Mouse (Mus musculus): Measurements from ENCODE around the gene Eif4a2.

- TF ChIP-seq CTCF (IDR thresholded peaks at IDR 0.05; ENCODE audit: control insufficient read depth, insufficient read depth, insufficient read length) (no peak), USF1 (IDR thresholded peaks at IDR 0.05; ENCODE audit: low read depth) (no peak), MAX (IDR thresholded peaks at IDR 0.05) (no peak), FOSL1 (IDR thresholded peaks at IDR 0.05; ENCODE audit: insufficient read depth, low read length, poor library complexity, severe bottlenecking) (no peak), MYOG (IDR thresholded peaks at IDR 0.05; ENCODE audit: control insufficient read depth, extremely low read depth, insufficient read length) (no peak), CEBPB (IDR thresholded peaks at IDR 0.05; ENCODE audit: low read depth) (no peak), MYOD1 (IDR thresholded peaks at IDR 0.05; ENCODE audit: control insufficient read depth, insufficient read length, low read depth) (no peak)
Observed at GRCm38 (mm10) chr16:23157013-23157412, 49.8 kb downstream of the Eif4a2 start.
